14 mouse cellular contexts compared by ENCODE assay signal in genomic region chr5:136512103-136512674, GRCm38 (mm10).
"Had no signal": no experiment of that assay in that cellular context is flagged by ENCODE, and none has a peak within 500 bp of the region (broad histone marks: within the 10 kb centered on the region; RNA-seq: fewer than 3 reads in every experiment).

No protein-coding gene starts in this region.

- H3K27ac ChIP-seq: intestine, embryonic 15.5 days; kidney, postnatal 0 days; limb, embryonic 10.5 days; limb, embryonic 13.5 days; liver, embryonic 14.5 days; lung, embryonic 15.5 days had no signal

- DNase-seq: liver; liver, postnatal 0 days; lung, postnatal 14 days; lung, postnatal 4 days; midbrain, embryonic 14.5 days; thymus, adult 18-20 months had no signal

- H3K9ac ChIP-seq: intestine, embryonic 15.5 days; limb, embryonic 13.5 days; liver, embryonic 14.5 days; lung, embryonic 15.5 days had no signal

- ATAC-seq: hindbrain, embryonic 16.5 days; intestine, embryonic 15.5 days; liver, postnatal 0 days had no signal

- H3K27me3 ChIP-seq: intestine, embryonic 15.5 days; lung, embryonic 15.5 days had no signal

- H3K4me2 ChIP-seq: intestine, embryonic 15.5 days; limb, embryonic 13.5 days; lung, embryonic 15.5 days; midbrain, embryonic 11.5 days had no signal

- H3K4me3 ChIP-seq: intestine, embryonic 15.5 days; limb, embryonic 10.5 days; limb, embryonic 13.5 days; lung, embryonic 15.5 days had no signal

- H3K36me3 ChIP-seq: intestine, embryonic 15.5 days; limb, embryonic 13.5 days; lung, embryonic 15.5 days had no signal

- H3K9me3 ChIP-seq: intestine, embryonic 15.5 days; limb, embryonic 10.5 days; limb, embryonic 13.5 days; lung, embryonic 15.5 days had no signal
